Mouse (Mus musculus): ENCODE measurements around the gene St3gal5. TPM values are rescaled to one million over a fixed set of nuclear protein-coding genes. Genes with fewer than 3 reads are reported as not detected.

St3gal5 gene
- polyA plus RNA-seq, 1 experiment from 2014 or later, result 32.5 TPM

DNA sequence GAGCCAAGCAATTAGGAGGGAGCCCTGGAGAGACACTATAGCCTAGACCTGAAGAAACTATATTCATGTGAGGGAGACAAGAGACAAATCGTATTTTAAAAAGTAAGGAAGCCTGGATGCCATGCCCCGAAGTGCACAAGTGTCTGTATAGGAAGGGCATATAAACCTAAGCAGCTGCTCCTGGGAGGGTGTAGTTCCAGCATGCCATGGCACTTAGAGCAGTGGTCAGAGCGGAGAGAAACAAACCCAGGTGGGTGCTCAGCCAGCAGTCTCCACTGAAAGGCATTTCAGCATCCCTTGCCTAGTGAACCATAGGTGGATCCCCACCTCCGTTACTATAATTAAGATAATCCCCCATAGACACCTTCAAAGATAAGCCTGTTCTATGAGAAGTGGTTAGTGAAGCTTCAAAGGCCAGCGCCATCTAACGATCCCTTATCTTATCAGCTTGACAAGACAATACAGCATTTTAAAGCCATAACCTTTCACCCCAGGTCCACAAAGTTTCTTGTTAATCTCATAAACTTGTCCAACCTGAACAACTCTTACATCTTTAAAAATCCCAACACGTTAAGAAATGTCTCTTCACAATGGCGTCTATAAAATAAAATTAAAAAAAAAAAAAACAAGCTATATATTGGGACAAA is 20.1 kb downstream of the St3gal5 start:
- H3K4me1 ChIP-seq, result peaks cover 6% of the 10 kb centered on the region
- H3K9ac ChIP-seq, result no peak overlapping the region
- H3K4me2 ChIP-seq (replicated peaks), result no peak overlapping the region
- H3K36me3 ChIP-seq, result no peaks in the 10 kb centered on the region
- WGBS, result 72% methylated on average over 8 of the region's 8 CpGs
- no peaks in the 10 kb centered on the region for H3K27me3 ChIP-seq
- H3K9me3 ChIP-seq, result no peaks in the 10 kb centered on the region
- H3K4me3 ChIP-seq, result no peak overlapping the region
- H3K27ac ChIP-seq, result no peak overlapping the region
- ATAC-seq (ENCODE audit: insufficient number of reproducible peaks, insufficient read depth, low FRiP score, low TSS enrichment), result no peak

GRCm38 (mm10) chr6:72119870-72120269 is 22.5 kb downstream of the St3gal5 start:
- Histone ChIP-seq H3K4me2 (replicated peaks) (no peak overlapping the region), H3K4me3 (no peak overlapping the region), H3K27me3 (no peaks in the 10 kb centered on the region), H3K9me3 (no peaks in the 10 kb centered on the region), H3K27ac (no peak overlapping the region), H3K9ac (no peak overlapping the region), H3K4me1 (no peaks in the 10 kb centered on the region), H3K36me3 (no peaks in the 10 kb centered on the region)
- no peak for ATAC-seq (ENCODE audit: insufficient number of reproducible peaks, insufficient read depth, low FRiP score, low TSS enrichment)
- 77% methylated on average over 1 of the region's 1 CpGs for WGBS

- Histone ChIP-seq H3K9me3 (no peaks in the 10 kb centered on the region), H3K27ac (no peak overlapping the region), H3K4me3 (no peak overlapping the region), H3K36me3 (no peaks in the 10 kb centered on the region), H3K4me1 (no peaks in the 10 kb centered on the region), H3K4me2 (replicated peaks) (no peak overlapping the region), H3K27me3 (no peaks in the 10 kb centered on the region), H3K9ac (no peak overlapping the region)
- no peak for ATAC-seq (ENCODE audit: insufficient number of reproducible peaks, insufficient read depth, low FRiP score, low TSS enrichment)
- WGBS, result 48% methylated on average over 3 of the region's 3 CpGs
Observed at GRCm38 (mm10) chr6:72121301-72121700, 23.9 kb downstream of the St3gal5 start.

DNA sequence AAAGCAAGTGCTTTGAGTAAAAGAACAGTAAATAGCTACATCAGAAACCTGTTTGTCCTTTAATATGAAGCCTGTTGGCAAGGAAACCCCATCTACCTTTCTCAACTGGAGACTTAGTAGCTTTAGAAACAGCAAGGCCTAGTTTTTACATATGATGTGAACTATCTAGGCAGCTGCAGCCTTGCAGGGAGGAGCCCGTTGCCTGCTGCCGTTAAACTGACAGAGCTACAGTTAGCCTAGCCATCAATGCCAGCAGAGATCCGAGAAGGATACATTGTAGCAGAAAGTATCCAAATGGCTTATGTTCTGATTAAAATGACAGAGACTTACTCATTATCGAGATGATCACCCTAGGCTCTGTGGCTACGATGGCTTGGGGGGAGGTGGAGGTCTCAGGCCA is 25.1 kb downstream of the St3gal5 start:
- WGBS, result 85% methylated on average over 5 of the region's 5 CpGs
- no peaks in the 10 kb centered on the region for H3K4me1 ChIP-seq
- ATAC-seq (ENCODE audit: insufficient number of reproducible peaks, insufficient read depth, low FRiP score, low TSS enrichment), result no peak

GRCm38 (mm10) chr6:72124315-72125103 is 27.1 kb downstream of the St3gal5 start:
- 92% methylated on average over 13 of the region's 13 CpGs for WGBS
- Histone ChIP-seq H3K4me1 (no peaks in the 10 kb centered on the region), H3K36me3 (peaks cover 4% of the 10 kb centered on the region; the same call in 1 of the 2 replicates)

More for the DNA sequence above, 25.1 kb downstream of the St3gal5 start:
- Histone ChIP-seq H3K4me2 (replicated peaks) (no peak overlapping the region), H3K27me3 (no peaks in the 10 kb centered on the region), H3K27ac (no peak overlapping the region), H3K36me3 (no peaks in the 10 kb centered on the region), H3K9ac (no peak overlapping the region), H3K9me3 (no peaks in the 10 kb centered on the region), H3K4me3 (no peak overlapping the region)

GRCm38 (mm10) chr6:72126128-72126917 is 28.9 kb downstream of the St3gal5 start:
- WGBS, result 81% methylated on average over 9 of the region's 9 CpGs
- H3K4me1 ChIP-seq, result no peaks in the 10 kb centered on the region
- no peak overlapping the region for H3K4me3 ChIP-seq
- no peak overlapping the region for H3K4me2 ChIP-seq (replicated peaks)
- no peak for ATAC-seq (ENCODE audit: insufficient number of reproducible peaks, insufficient read depth, low FRiP score, low TSS enrichment)
- H3K9me3 ChIP-seq, result no peaks in the 10 kb centered on the region
- no peak overlapping the region for H3K9ac ChIP-seq
- no peak overlapping the region for H3K27ac ChIP-seq
- H3K36me3 ChIP-seq, result peaks cover 7% of the 10 kb centered on the region; the same call in 1 of the 2 replicates
- H3K27me3 ChIP-seq, result no peaks in the 10 kb centered on the region

More at GRCm38 (mm10) chr6:72124315-72125103, 27.1 kb downstream of the St3gal5 start:
- H3K9me3 ChIP-seq, result no peaks in the 10 kb centered on the region
- ATAC-seq (ENCODE audit: insufficient number of reproducible peaks, insufficient read depth, low FRiP score, low TSS enrichment), result no peak
- no peak overlapping the region for H3K27ac ChIP-seq
- no peaks in the 10 kb centered on the region for H3K27me3 ChIP-seq
- no peak overlapping the region for H3K4me2 ChIP-seq (replicated peaks)
- H3K4me3 ChIP-seq, result no peak overlapping the region
- H3K9ac ChIP-seq, result no peak overlapping the region

DNA sequence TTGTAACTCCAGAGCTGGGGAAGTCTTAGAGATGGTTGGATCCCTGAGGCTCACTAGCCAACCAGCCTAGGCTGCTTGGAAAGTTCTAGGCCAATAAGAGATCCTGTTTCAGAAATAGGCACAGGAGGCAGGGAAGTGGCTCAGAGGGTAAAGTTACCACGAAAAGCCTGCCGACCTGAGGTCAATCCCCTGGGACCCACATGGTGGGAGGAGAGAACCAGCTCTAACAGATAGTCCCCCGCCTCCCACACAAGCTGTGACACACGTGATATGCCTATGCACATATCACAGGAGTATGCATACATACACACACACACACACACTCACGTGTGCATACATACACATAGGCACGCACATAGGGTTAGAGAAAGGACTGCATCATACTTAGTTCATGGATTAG is 32.7 kb downstream of the St3gal5 start:
- no peak overlapping the region for H3K4me2 ChIP-seq (replicated peaks)
- no peak overlapping the region for H3K27ac ChIP-seq
- peaks cover 28% of the 10 kb centered on the region for H3K36me3 ChIP-seq
- WGBS, result 63% methylated on average over 6 of the region's 6 CpGs
- H3K9me3 ChIP-seq, result no peaks in the 10 kb centered on the region
- H3K4me3 ChIP-seq, result no peak overlapping the region
- H3K4me1 ChIP-seq, result no peaks in the 10 kb centered on the region
- H3K27me3 ChIP-seq, result no peaks in the 10 kb centered on the region
- no peak overlapping the region for H3K9ac ChIP-seq
- ATAC-seq (ENCODE audit: insufficient number of reproducible peaks, insufficient read depth, low FRiP score, low TSS enrichment), result no peak

DNA sequence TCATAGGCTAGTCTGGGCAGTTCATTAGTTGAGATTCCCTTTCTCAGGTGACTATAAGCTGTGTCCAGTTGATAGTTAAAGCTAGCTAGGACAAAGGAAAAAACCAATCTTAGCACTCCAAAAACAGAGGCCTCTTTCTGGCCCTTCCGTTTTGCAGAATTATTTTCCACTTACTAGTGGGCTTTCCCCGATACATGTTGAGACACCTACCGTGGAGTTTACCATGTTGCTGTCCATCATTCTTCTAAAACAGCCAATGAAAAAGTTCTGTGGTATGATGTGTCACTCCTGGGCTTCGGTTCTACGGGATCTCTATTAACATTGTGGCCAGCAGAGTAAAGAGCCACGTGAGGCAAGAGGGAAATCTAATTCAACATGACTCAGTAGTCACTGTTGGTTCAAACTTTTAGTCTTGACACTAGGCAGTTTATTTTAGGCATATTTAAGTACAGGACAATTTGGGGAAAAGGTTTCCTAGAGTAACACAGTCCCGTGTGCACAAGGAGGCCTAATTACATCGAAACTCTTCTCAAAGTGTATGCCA is 35.4 kb downstream of the St3gal5 start:
- no peak for ATAC-seq (ENCODE audit: insufficient number of reproducible peaks, insufficient read depth, low FRiP score, low TSS enrichment)
- no peaks in the 10 kb centered on the region for H3K27me3 ChIP-seq
- 92% methylated on average over 8 of the region's 8 CpGs for WGBS
- H3K4me1 ChIP-seq, result 0 out of 2 replicates have a peak, but pooled peaks cover 6% of the 10 kb centered on the region
- no peak overlapping the region for H3K4me3 ChIP-seq
- H3K9me3 ChIP-seq, result no peaks in the 10 kb centered on the region
- H3K9ac ChIP-seq, result no peak overlapping the region
- H3K4me2 ChIP-seq (replicated peaks), result no peak overlapping the region
- H3K36me3 ChIP-seq, result peaks cover 28% of the 10 kb centered on the region
- H3K27ac ChIP-seq, result no peak overlapping the region

- Histone ChIP-seq H3K4me1 (0 out of 2 replicates have a peak, but pooled peaks cover 6% of the 10 kb centered on the region), H3K4me2 (replicated peaks) (no peak overlapping the region), H3K4me3 (no peak overlapping the region), H3K9ac (no peak overlapping the region), H3K9me3 (no peaks in the 10 kb centered on the region), H3K36me3 (peaks cover 24% of the 10 kb centered on the region), H3K27ac (no peak overlapping the region; the same call in 1 of the 2 replicates), H3K27me3 (no peaks in the 10 kb centered on the region)
- no peak for ATAC-seq (ENCODE audit: insufficient number of reproducible peaks, insufficient read depth, low FRiP score, low TSS enrichment)
- 78% methylated on average over 9 of the region's 9 CpGs for WGBS
Observed at GRCm38 (mm10) chr6:72134850-72135515, 37.6 kb downstream of the St3gal5 start.

DNA sequence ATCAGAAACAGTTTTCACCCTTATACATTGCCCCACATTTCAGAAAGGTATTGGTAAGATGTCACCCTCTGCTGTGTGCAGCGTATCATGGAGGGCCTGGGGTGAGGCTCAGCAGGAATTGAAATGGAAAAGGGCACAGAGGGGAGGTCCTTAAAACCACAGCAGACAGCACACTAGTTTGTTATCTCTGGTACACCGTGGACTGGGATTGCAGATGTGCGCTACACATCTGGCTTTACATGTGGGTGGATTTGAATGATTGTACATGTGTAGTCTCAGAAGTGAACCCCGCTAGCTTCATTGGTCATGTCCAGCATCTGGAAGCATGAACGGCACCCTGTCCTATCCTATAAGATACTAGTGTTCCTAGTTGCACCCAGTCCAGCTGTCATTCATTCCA is 38.6 kb downstream of the St3gal5 start:
- Histone ChIP-seq H3K9ac (no peak overlapping the region), H3K4me1 (0 out of 2 replicates have a peak, but pooled peaks cover 6% of the 10 kb centered on the region), H3K4me2 (replicated peaks) (no peak overlapping the region), H3K9me3 (no peaks in the 10 kb centered on the region), H3K4me3 (no peak overlapping the region), H3K36me3 (peaks cover 21% of the 10 kb centered on the region), H3K27ac (no peak overlapping the region), H3K27me3 (no peaks in the 10 kb centered on the region)
- WGBS, result 86% methylated on average over 5 of the region's 5 CpGs
- no peak for ATAC-seq (ENCODE audit: insufficient number of reproducible peaks, insufficient read depth, low FRiP score, low TSS enrichment)

- H3K27me3 ChIP-seq, result no peaks in the 10 kb centered on the region
- 62% methylated on average over 10 of the region's 10 CpGs for WGBS
- H3K36me3 ChIP-seq, result peaks cover 21% of the 10 kb centered on the region
- H3K4me2 ChIP-seq (replicated peaks), result no peak overlapping the region
- no peak for ATAC-seq (ENCODE audit: insufficient number of reproducible peaks, insufficient read depth, low FRiP score, low TSS enrichment)
- no peak overlapping the region for H3K9ac ChIP-seq
- H3K4me1 ChIP-seq, result 0 out of 2 replicates have a peak, but pooled peaks cover 6% of the 10 kb centered on the region
- no peaks in the 10 kb centered on the region for H3K9me3 ChIP-seq
- 0 out of 2 replicates have a peak overlapping the region, but pooled peaks have one; percentile 37 for H3K27ac ChIP-seq
- no peak overlapping the region for H3K4me3 ChIP-seq
Observed at GRCm38 (mm10) chr6:72136543-72136942, 39.2 kb downstream of the St3gal5 start.

Measured in embryonic facial prominence, embryonic 12.5 days (tissue).